ENCODE assay signal across 10 mouse cellular contexts in the genomic region with DNA sequence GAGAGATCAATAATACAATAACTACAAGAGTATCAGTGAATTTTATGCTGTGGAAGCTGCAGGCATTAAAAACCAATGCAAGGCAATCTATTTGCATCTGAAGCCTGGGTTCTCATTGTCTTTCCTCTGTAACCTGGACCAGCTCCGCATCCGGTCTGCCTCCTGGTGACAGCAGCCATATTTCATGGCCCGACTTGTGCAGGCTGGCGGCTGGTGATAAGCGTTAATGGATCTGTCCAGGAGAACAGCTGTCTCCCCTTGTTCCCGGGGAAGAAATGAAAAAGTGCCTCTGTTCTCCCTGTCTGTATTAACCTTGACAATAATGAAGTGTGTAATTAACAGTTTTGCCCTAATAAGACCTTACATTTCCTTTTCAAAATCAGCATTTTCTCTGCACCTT.
DNase-seq lines count a peak whose midpoint lies in the region; ATAC-seq and TF ChIP-seq lines count a peak whose summit lies in the region.
"Had no signal": no experiment of that assay in that cellular context is flagged by ENCODE, and none has a peak within 500 bp of the region (broad histone marks: within the 10 kb centered on the region; RNA-seq: fewer than 3 reads in every experiment).

No protein-coding gene starts in this region.

- H3K27ac ChIP-seq in midbrain, embryonic 11.5 days (ENCODE audit: low read depth, low read length) = no peak overlapping the region
- H3K27ac ChIP-seq in midbrain, embryonic 10.5 days (replicated peaks) = no peak overlapping the region
- H3K27ac ChIP-seq in hindbrain, embryonic 16.5 days (ENCODE audit: low read depth, low read length) = peak overlapping the region; percentile 51
- no peak overlapping the region for H3K27ac ChIP-seq in lung, postnatal 0 days (ENCODE audit: low read length)
- H3K27ac ChIP-seq in neural tube, embryonic 15.5 days (replicated peaks) = peak overlapping the region; percentile 77
- no peak overlapping the region for H3K27ac ChIP-seq in liver, embryonic 12.5 days
- H3K27ac ChIP-seq: layer of hippocampus, adult 2 months had no signal

- no peak for DNase-seq in midbrain, embryonic 11.5 days (ENCODE audit: low spot score, missing footprints)
- no peak for DNase-seq in midbrain, embryonic 10.5 days (ENCODE audit: low spot score)
- peak; percentile 36 for DNase-seq in lung, postnatal 0 days (ENCODE audit: low spot score)
- no peak for DNase-seq in spleen, postnatal 10 days (ENCODE audit: low spot score in 2 of 2)
- no peak for DNase-seq in thymus, postnatal 36 days
- DNase-seq: cerebellum, adult 11 months had no signal

- no peak overlapping the region for H3K9ac ChIP-seq in midbrain, embryonic 11.5 days (ENCODE audit: low read length)
- no peak overlapping the region for H3K9ac ChIP-seq in hindbrain, embryonic 16.5 days (ENCODE audit: low read depth, low read length)
- H3K9ac ChIP-seq in lung, postnatal 0 days (replicated peaks; ENCODE audit: low read depth) = no peak overlapping the region
- H3K9ac ChIP-seq in neural tube, embryonic 15.5 days (replicated peaks) = no peak overlapping the region
- no peak overlapping the region for H3K9ac ChIP-seq in liver, embryonic 12.5 days

- no peaks in the 10 kb centered on the region for H3K9me3 ChIP-seq in midbrain, embryonic 11.5 days (ENCODE audit: control insufficient read depth, low read length)
- H3K9me3 ChIP-seq in midbrain, embryonic 10.5 days (replicated peaks) = no peaks in the 10 kb centered on the region
- H3K9me3 ChIP-seq in hindbrain, embryonic 16.5 days (ENCODE audit: control insufficient read depth, low read length) = no peaks in the 10 kb centered on the region
- no peaks in the 10 kb centered on the region for H3K9me3 ChIP-seq in lung, postnatal 0 days (ENCODE audit: low read length)
- no peaks in the 10 kb centered on the region for H3K9me3 ChIP-seq in neural tube, embryonic 15.5 days (replicated peaks)
- no peaks in the 10 kb centered on the region for H3K9me3 ChIP-seq in liver, embryonic 12.5 days (replicated peaks)

- no peak; the same call in 1 of the 2 replicates for TF ChIP-seq EP300 in lung, postnatal 0 days (IDR thresholded peaks at IDR 0.05)

- 81% methylated on average over 6 of the region's 6 CpGs for WGBS in midbrain, embryonic 11.5 days
- WGBS in midbrain, embryonic 10.5 days = 79% methylated on average over 6 of the region's 6 CpGs
- 13% methylated on average over 6 of the region's 6 CpGs for WGBS in hindbrain, embryonic 16.5 days
- WGBS in lung, postnatal 0 days = 22% methylated on average over 6 of the region's 6 CpGs
- WGBS in neural tube, embryonic 15.5 days = 5% methylated on average over 6 of the region's 6 CpGs
- WGBS in liver, embryonic 12.5 days (ENCODE audit: insufficient replicate concordance) = 38% methylated on average over 6 of the region's 6 CpGs

- H3K4me2 ChIP-seq in midbrain, embryonic 11.5 days = no peak overlapping the region
- H3K4me2 ChIP-seq in hindbrain, embryonic 16.5 days (ENCODE audit: low read length) = no peak overlapping the region
- no peak overlapping the region for H3K4me2 ChIP-seq in lung, postnatal 0 days (replicated peaks; ENCODE audit: low read depth, low read length)
- H3K4me2 ChIP-seq in neural tube, embryonic 15.5 days = peak overlapping the region; percentile 11; the same call in 1 of the 2 replicates
- H3K4me2 ChIP-seq in liver, embryonic 12.5 days = no peak overlapping the region

- 0 out of 2 replicates have a peak, but pooled peaks have one; percentile 8 for TF ChIP-seq CTCF in lung, postnatal 0 days (IDR thresholded peaks at IDR 0.05)

- 0 out of 2 replicates have a peak, but pooled peaks have one; percentile 50 for ATAC-seq in midbrain, embryonic 11.5 days (ENCODE audit: low FRiP score)
- ATAC-seq in hindbrain, embryonic 16.5 days = peak; percentile 83
- ATAC-seq in lung, postnatal 0 days = peak; percentile 56
- ATAC-seq in neural tube, embryonic 15.5 days (ENCODE audit: low FRiP score) = peak; percentile 81
- ATAC-seq in liver, embryonic 12.5 days = no peak

- H3K27me3 ChIP-seq in midbrain, embryonic 11.5 days (ENCODE audit: control insufficient read depth, insufficient read depth, low read length) = no peaks in the 10 kb centered on the region
- H3K27me3 ChIP-seq in midbrain, embryonic 10.5 days (ENCODE audit: low read depth, poor library complexity, severe bottlenecking) = no peaks in the 10 kb centered on the region
- no peaks in the 10 kb centered on the region for H3K27me3 ChIP-seq in hindbrain, embryonic 16.5 days (replicated peaks; ENCODE audit: control insufficient read depth, insufficient read depth, low read length)
- H3K27me3 ChIP-seq in lung, postnatal 0 days (replicated peaks; ENCODE audit: insufficient read depth, low read length) = no peaks in the 10 kb centered on the region
- H3K27me3 ChIP-seq in neural tube, embryonic 15.5 days (replicated peaks) = no peaks in the 10 kb centered on the region
- H3K27me3 ChIP-seq in liver, embryonic 12.5 days (replicated peaks) = no peaks in the 10 kb centered on the region

- no peak overlapping the region for H3K4me3 ChIP-seq in midbrain, embryonic 11.5 days (ENCODE audit: low read depth, low read length)
- H3K4me3 ChIP-seq in midbrain, embryonic 10.5 days = no peak overlapping the region
- no peak overlapping the region for H3K4me3 ChIP-seq in hindbrain, embryonic 16.5 days (ENCODE audit: low read length)
- H3K4me3 ChIP-seq in lung, postnatal 0 days (ENCODE audit: low read depth, low read length) = no peak overlapping the region
- H3K4me3 ChIP-seq in neural tube, embryonic 15.5 days (replicated peaks) = no peak overlapping the region
- H3K4me3 ChIP-seq in liver, embryonic 12.5 days = no peak overlapping the region
- H3K4me3 ChIP-seq: layer of hippocampus, adult 2 months had no signal

- H3K36me3 ChIP-seq in midbrain, embryonic 11.5 days (ENCODE audit: control insufficient read depth, insufficient read depth, low read length) = no peaks in the 10 kb centered on the region
- no peaks in the 10 kb centered on the region for H3K36me3 ChIP-seq in midbrain, embryonic 10.5 days
- no peaks in the 10 kb centered on the region for H3K36me3 ChIP-seq in hindbrain, embryonic 16.5 days (ENCODE audit: control insufficient read depth, insufficient read depth, low read length)
- H3K36me3 ChIP-seq in lung, postnatal 0 days (ENCODE audit: insufficient read depth, low read length) = no peaks in the 10 kb centered on the region
- H3K36me3 ChIP-seq in neural tube, embryonic 15.5 days = no peaks in the 10 kb centered on the region
- H3K36me3 ChIP-seq in liver, embryonic 12.5 days = no peaks in the 10 kb centered on the region

- H3K4me1 ChIP-seq in midbrain, embryonic 11.5 days (ENCODE audit: control insufficient read depth, insufficient read depth, low read length) = no peaks in the 10 kb centered on the region
- peaks cover 17% of the 10 kb centered on the region for H3K4me1 ChIP-seq in midbrain, embryonic 10.5 days
- peaks cover 9% of the 10 kb centered on the region for H3K4me1 ChIP-seq in hindbrain, embryonic 16.5 days (ENCODE audit: control insufficient read depth, insufficient read depth, low read depth, low read length)
- no peaks in the 10 kb centered on the region for H3K4me1 ChIP-seq in lung, postnatal 0 days (ENCODE audit: insufficient read depth, low read depth, low read length)
- peaks cover 11% of the 10 kb centered on the region for H3K4me1 ChIP-seq in neural tube, embryonic 15.5 days
- H3K4me1 ChIP-seq in liver, embryonic 12.5 days = no peaks in the 10 kb centered on the region

Comparison
In these comparisons a context has a peak if more than half of its experiments do, and no peak if none do; other contexts are left out.
1. H3K27ac ChIP-seq: peak in hindbrain, embryonic 16.5 days (single experiment) and neural tube, embryonic 15.5 days (single experiment); none in midbrain, embryonic 11.5 days (single experiment), midbrain, embryonic 10.5 days (single experiment), lung, postnatal 0 days (single experiment) and liver, embryonic 12.5 days (single experiment).